Mouse (Mus musculus) ovary, postnatal 14 days (tissue): ENCODE measurements around the gene Scaf8.

Experiments
- DNase-seq: peaks from one replicate; pipeline ENCODE4 v3.0.0; 2022; ENCODE audit warnings: low spot score

Gene Scaf8

DNA sequence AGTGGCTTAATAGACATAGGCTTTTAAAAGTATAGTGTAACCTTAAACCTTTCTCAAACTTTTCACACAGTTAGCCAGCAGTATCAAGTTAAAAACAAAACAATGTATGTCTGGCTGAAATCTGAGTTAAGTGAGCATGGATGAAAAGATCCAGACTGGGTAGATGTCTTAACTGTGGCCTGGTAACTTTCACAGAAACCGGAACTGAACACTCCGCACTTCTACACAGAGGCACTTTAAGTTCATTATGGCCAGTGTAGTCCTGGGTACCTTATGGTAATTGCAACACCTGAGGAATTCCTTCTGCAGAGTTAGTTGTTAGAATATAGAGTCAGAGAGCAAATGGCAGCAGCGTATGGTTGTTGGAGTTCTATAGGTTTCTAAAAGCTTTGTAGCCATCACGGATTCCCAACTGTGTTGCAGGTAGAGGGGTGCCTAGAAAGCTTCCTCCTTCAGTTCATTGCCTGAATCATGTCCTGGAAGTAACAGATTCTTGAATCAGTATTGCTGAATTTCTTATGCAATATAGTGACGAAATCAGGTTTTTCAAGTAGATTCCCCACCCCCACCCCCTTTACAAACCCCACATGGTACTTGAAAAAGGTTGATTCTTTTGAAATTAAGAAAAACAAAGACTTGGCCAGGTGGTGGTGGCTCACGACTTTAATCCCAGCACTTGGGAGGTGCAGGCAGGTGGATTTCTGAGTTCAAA, 92.9 kb downstream of the Scaf8 start:
- DNase-seq, result no peak

DNA sequence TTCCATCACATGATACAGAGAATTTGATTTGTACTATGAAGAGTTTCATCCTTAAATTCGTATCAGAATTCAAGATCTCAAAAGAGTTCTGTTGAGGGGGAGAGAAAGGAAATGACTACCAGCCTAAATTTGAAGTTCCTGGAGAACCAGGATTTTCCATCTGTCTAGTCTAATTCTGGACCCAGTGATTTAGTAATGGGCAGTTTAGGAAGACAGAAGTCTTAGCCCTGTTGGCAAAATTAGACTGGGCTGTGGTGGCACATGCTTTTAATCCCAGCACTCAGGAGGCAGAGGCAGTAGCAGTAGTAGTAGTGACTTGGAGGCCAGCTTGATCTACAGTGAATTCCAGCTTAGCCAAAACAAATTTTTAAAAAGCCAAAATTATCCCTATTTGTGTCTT, 93.7 kb downstream of the Scaf8 start:
- DNase-seq, result no peak

DNA sequence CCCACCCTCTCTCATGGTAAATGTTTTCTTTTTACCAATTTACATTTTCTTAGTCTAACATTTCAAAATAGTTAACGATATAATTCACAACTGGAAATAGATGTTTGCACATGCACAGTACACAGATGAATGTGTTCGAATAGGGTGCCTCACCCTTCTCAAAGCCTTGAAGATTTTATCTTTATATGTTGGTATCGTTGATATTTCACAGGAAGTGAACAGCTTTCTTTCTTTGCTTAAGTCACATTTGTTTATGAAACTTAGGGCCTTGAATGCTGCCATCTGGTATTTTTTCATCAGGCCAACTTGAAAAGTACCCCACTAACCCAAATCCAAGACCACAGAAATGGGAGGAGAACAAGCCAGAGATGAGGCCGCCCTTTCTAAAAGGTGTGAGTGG, 94.8 kb downstream of the Scaf8 start:
- no peak for DNase-seq

DNA sequence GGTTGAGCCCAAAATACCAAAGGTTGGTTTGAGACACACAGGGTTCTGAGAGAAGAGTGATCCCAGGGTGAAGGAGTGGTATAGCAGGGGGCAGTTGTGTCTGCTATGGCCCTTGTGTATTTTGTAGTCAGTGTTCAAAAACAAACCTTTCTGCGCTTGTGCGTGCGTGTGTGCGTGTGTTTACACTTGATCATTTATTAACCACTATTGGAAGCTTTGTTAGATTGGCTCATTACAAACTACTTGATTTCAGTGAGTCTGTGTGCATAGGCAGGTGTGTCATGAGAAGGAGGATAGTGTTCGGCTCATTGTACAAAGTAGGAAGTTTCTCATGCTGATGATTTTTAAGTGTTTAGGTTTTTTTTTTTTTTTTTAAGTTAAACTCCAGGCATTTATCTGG, 95.4 kb downstream of the Scaf8 start:
- no peak for DNase-seq

DNA sequence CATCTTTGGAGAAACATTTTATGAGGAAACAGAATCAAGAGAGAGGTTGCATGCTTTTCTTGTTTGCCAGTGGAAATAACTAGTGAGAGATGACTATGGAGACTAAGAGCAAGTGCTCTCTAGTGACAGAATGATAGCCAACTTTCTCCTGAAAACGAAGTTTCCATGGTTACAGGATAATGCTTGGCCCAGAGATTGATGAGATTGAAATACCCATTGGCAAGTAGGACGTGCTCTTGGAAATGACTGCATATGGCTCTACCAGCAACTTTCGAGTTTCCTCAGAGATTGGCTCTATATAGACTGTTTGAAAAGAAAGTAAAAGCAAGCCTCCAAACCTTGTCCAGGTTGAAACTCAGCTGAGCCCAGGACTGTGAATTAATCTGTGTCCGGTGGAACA, 97.3 kb downstream of the Scaf8 start:
- DNase-seq, result no peak

DNA sequence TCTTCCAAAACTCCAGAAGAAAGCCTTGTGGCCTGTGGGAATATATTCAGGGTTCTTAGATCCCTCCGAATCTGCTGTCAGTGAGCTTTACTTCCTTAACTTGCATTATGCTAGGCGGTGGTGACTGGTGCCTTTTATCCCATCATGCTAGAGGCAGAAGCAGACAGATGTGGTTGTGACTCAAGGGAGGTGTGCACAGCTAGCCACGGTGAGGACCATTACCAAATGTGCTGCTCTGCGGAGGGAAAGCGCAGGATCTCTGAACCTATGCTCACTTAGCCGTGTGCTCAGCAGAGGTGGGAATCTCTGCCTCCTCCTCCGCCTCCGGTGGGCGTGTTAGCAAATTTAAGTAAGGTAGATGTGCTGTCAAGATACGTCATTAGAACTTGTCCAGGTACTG, 98.1 kb downstream of the Scaf8 start:
- DNase-seq, result no peak

DNA sequence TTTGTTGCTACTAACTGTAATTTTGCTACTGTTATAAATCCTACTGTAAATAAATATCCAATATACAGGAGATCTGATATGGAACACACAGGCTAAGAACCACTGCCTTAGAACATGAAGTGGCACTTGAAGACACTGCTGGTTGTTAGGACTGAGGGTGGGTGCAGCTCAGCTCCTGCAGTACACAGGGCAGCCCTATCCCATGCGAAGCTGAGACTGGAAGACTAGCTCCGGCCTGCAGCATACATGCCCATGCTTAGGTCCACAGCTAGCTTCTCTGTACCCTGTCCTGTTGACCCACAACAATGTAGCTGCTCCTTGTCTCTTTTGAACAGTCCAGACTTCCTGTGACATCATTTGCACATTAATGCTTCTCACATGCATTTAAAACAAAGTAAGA, 100.1 kb downstream of the Scaf8 start:
- DNase-seq, result no peak

DNA sequence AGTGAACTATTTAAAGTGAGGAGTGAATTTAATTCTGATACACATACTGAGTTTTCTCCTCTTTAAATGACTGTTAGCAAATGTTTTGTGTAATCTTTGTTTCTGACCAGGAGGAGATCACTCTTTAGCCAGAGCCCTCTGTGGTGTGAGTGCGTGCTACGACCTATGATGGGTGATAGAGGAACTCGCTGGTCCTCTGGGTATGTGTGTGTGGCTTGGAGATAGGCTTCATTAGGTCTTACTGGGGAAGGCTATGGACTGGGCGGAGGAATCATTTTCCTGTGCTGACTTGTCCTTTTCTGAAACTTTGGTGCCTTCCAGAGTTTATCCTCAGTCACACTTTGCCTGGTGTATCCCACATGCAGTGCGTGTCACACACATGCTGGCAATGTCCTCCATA, 102.3 kb downstream of the Scaf8 start:
- DNase-seq, result no peak

DNA sequence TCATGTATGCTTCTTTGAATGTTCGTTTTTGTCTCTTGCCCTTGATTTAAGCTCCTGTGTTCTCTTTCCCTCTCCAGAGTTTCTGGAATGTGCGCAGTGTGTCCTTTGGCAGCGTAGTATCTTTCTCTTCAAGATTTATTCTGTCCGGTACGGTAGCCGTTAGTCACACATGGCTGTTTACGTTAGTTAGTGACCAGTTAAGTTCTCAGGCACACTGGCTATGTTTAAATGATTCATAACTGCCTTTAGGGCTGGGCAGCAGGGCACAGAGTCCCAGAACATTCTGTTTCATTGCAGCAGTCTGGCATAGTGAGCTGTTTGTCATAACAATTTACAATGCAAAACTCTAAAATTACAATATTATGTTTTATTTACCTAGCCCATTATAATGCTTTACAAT, 103.6 kb downstream of the Scaf8 start:
- no peak for DNase-seq

DNA sequence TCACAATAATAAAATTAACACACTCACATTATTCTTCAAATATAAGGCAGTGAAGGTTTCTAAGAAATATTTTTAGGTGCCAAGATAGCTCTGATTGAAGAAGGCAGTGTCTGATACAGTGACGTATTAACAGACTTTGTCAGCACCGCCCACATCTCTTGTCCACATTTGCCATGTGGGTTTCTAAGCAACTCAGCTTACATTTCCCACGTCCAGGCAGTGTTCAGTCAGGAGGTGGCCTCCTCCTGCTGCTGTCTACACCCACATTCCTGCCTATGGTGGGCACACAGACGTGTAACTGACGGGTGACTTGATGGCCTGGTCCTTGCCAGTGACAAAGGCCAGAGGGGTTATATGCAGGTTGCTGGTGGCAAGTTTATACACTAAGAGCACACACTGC, 104.1 kb downstream of the Scaf8 start:
- DNase-seq, result no peak

DNA sequence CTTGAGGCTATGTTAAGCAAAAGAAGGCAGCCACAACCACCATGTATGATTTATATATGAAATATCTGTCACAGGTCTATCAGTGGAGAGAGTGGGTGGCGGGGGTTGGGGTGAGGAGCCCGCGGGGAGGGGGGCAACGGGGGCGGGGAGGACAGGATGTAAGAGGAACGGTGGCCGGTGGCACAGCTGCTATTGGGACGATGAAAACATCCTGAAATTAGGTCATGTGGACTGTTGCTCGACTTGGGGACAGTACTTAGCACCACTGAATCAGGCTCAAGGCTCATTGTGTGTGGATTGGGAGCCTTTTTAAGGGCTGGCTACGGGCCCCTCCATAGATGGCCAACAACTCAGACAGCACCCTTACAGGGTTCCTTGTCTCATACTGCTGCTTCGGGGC, 105.4 kb downstream of the Scaf8 start:
- no peak for DNase-seq

DNA sequence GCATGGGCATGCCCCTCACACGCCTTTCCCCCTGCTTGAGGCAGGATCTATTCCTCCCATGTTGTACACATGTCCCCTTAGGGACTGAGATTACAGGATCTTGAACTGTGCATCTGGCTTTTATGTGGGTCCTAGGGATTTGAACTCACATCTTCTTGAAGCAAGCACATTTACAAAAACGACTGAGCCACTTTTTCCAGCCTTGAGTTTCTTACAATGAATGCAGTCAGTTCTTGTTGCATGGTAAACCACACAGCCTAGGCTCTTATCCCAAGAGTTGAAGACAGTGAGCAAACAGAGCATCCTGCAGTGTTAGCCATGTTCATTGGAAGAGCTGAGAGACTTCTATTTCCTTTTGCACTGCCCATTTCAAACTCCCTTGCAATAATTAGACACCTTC, 108.3 kb downstream of the Scaf8 start:
- no peak for DNase-seq

DNA sequence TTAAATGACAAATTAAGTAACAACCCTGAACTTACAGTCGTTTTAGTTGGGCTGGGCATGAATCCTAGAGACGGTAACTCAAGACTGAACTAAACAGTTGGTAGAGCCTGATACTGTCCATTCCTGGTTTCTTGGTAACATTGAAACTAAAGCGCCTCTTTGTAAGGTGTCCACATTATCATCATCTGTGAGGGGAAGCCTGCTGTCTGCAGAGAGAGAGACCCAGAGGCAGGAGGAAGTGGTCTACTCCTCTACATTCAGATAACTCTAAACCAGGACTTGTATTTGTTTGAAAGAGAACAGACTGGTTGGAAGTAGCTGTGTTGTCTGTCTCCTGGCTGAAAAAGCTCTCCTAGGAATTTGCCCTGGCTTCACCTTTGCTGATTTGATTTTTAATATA, 108.9 kb downstream of the Scaf8 start:
- DNase-seq, result no peak

DNA sequence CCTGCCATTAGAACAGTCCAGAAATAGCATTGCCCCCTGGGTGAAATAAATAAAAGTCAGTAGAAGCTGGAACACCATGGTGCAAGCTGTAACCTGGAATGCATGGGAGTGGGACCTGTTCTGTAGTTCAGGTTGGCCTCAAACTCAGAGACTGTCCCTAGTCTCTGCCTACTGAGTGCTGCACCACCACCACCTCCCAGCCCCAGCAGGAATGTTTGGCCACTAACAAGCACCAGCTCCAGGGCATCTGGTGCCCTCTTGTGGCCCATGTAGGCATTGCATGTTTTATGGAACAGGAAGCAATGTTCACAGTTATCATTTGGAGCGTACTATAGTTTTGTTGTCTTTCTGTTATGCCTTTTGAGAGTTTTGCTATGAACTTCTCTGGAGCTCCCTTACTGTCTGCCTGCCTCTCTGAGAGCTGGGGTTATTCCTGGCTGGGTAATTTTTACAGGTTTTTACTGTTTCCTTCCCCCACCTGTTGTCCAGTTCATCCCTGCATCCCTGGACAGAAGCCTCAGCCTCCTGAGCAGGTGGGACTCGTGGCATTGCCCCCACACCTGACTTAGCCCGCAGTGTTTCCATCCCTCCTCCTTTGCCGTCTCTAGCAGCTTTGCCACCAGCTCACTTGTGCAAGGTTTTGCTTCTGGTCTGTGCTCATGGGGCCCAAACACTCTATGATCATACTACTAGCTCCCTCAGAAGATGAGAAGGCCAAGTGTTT, 109.8 kb downstream of the Scaf8 start:
- DNase-seq, result peak; percentile 86

DNA sequence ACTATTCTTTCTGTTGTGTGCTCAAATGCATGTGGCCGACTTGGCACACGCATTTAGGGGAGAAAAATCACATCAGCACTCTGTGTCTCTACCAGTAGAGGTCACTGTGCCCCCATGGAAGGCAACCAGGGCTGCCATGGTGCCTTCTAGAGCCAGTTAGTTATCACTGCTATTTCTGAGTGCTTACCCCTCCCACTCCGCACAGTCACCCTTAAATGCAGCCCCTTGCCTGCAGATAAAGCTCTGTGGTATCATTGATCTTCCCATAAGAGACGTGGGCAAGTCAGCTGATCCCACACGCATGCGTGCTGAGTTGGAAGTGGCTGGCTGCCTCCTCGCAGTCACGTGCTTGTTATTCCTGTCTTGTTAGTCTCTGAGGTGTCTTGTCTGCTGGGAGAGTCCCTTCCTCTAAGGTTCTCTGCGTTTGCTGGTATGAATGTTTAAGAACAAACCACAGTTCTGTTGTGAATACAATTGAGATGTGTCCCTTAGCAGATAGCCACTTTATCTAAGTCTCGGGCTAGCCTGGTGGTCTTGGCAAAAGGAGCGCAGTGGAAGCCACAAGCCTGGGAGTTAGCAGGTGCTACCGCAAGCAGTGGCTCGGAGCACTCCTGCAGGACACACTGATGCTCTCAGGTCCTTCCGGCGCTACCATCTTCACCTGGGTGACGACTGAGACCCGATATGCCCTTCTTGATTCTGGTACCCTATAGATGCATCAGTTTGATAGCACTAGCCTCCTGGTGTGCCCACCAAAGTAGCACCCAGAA, 115.6 kb downstream of the Scaf8 start:
- DNase-seq, result peak; percentile 47

DNA sequence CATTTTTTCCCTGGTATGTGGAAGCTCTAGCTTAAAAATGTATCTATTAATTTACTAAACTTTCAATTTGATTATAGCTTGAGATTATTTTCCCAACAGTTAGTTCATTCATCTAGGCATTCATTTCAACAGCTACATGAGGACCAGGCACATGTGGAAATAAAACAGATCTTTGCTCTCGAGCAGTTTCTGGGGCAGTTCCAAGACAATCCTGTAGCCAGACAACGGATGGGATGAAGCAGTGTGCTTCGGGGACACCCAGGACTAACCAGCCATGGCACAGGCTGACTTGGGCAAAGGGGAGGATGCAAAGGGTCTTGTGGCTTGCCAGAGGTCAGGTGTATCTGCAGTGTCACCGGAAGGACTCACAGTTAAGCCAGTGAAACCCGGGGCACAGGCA, 117.9 kb downstream of the Scaf8 start:
- no peak for DNase-seq

DNA sequence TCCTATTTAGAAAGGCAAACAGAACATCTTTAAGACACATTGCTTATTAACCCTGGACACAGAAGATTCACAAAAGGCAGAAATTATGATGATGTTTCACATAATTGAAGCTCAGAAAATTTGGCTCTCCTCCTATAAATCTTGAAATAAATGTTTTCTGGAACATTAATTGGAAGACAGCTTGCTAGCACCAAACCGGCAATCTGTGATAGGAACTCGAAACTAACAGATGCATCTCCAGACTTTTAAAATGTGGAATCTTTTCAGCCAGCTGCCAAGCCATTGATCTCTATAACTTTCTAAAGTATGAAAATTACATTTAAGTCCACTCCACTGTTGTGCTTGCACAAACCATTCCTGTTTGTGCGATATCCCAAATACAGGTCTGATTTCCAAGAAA, 128.9 kb downstream of the Scaf8 start:
- no peak for DNase-seq

DNA sequence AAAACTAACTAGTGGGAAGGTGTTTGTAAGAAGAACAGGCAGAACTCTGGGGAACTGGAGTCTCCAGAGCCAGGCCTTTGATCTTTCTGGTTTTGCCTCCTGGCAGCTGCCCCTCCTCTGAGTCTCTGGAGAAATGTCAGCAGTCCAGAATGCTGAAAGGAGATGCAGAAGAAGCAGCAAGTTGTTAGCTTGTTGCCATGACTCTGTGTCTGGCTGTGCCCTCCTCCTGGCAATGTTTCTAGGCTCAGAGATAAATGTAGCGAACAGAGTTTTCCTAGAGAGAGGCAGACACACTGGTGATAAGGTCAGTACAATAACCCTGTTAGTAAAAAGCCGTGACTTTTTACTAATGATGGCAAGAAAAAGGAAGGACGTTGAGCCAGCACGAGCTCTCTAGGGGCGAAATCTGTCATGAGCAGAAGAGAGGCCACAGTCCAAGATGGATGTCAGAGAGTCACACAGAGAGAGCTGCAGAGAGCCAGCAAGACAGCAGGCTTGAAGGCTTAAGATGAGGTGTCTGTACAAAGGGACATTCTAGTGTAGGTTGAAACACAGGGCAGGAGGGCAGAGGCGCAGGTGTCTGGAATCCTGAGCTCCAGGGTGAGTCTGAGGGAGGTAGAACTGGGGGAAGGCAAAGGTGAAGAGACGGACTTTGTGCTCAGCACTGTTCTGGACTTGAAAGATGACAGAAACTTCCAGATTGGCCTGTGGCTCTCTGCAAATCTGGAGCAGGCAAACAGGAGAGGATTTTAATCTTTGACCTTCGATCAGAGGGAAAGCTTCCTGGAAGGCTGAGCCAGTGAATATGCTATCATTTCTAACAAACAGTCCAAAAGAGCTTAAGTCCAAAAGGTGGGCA, 130.3 kb downstream of the Scaf8 start:
- peak; percentile 10 for DNase-seq

DNA sequence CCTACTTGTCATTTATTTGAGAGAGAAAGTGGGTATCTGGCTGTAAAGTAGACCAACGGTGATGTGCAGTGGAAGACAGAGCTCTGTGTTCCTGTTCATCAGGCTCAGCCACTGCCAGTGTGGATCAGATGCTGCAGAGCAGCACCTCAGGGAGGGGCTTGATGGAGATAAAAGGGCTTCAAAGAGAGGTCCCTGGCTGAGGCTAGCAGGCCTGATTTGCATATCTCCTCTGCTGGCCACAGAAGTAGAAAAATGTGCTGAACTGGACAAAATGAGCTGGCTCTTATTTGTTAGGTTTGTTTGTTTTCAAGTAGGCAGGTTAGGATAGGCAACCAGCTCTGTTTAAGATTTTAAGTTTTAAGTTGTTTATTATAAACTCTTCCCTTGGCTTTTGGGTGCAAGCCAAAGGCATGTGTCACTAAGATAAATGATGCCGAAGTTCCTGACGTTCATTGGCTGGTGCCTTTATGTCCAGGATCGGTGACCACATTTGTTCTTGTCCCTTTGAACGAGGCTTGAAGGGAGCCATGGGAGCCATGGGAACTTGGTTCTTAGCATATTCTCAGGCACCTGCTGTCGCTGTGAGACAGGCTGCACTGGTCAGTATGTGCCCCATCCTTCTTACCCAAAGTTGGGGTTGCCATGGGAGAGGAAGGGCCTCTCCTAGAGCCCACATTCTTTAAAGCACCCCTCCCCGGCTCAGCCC, 132.0 kb downstream of the Scaf8 start:
- no peak for DNase-seq
